Mouse (Mus musculus): ENCODE measurements around the gene Tex14. TPM values are rescaled to one million over a fixed set of nuclear protein-coding genes. Genes with fewer than 3 reads are reported as not detected.

Gene Tex14
- polyA plus RNA-seq, 1 experiment, result 0.55 TPM

DNA sequence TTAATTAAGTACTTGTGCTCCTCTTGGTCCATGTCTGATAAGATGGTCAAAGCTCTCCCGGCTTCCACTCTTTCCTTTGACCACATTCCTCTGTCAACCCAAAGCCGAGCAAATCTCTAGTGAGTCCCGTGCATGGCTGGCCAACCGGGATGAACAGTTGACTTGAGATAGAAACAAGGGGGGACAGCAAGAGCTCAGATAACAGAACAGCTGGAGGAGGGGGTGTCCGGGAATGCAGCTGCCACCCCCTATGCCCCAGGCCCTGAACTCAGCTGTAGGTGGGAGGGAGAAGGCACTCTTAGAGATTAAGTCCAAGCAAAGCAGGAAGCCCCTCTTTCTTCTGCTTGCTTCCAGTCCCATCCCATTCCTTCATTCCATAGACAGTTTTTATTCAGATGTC lies 165.9 kb downstream of the Tex14 start:
- H3K27me3 ChIP-seq (ENCODE audit: control insufficient read depth, insufficient read depth, low read length), result no peaks in the 10 kb centered on the region
- 91% methylated on average over 5 of the region's 5 CpGs for WGBS

DNA sequence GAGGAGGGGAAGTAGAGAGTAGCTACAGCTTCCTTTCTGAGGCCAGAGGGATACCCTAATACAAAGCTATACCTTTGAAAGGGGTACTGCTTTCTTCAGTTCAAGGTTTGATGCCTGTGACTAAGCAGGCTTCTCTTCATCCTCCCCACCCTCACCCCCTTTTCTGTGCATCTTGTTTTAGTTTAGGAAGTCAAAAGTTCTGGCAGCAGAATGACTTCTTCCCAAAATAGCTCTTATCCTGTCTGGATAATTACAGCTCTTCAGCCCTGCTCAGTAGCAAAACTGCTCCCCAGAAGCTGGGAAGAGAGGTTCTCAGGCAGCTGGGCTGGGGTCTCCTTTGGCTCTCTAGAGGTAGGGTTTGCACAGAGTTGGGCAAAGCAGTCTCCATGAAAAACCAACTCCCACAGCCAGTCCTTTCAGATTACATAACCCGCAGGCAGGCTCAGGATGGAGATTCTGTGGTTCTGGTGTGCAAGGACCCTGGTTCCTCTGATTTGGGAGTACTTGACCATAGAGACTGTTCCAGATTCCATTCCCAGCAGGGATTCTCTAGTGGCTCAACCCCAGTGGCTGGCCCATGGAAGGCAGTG lies 166.6 kb downstream of the Tex14 start:
- Histone ChIP-seq H3K4me3 (ENCODE audit: control insufficient read depth, insufficient read depth, low read length) (no peak overlapping the region), H3K4me1 (replicated peaks; ENCODE audit: control insufficient read depth, insufficient read depth, low read length) (no peaks in the 10 kb centered on the region), H3K27ac (ENCODE audit: control insufficient read depth, insufficient read depth, low read length) (no peak overlapping the region), H3K27me3 (ENCODE audit: control insufficient read depth, insufficient read depth, low read length) (no peaks in the 10 kb centered on the region), H3K36me3 (ENCODE audit: control insufficient read depth, insufficient read depth, low read length) (no peaks in the 10 kb centered on the region)
- TF ChIP-seq POLR2A (IDR thresholded peaks at IDR 0.05; ENCODE audit: control insufficient read depth, extremely low read depth, insufficient read depth, low read length, poor library complexity) (no peak), CTCF (IDR thresholded peaks at IDR 0.05; ENCODE audit: borderline replicate concordance, control insufficient read depth, extremely low read depth, insufficient read depth, low read length, poor library complexity) (no peak)
- WGBS, result 93% methylated on average over 1 of the region's 1 CpGs
- no peak for DNase-seq

More for the DNA sequence above, 165.9 kb downstream of the Tex14 start:
- H3K4me3 ChIP-seq (ENCODE audit: control insufficient read depth, insufficient read depth, low read length), result no peak overlapping the region
- H3K36me3 ChIP-seq (ENCODE audit: control insufficient read depth, insufficient read depth, low read length), result no peaks in the 10 kb centered on the region
- no peaks in the 10 kb centered on the region for H3K4me1 ChIP-seq (replicated peaks; ENCODE audit: control insufficient read depth, insufficient read depth, low read length)
- TF ChIP-seq CTCF (IDR thresholded peaks at IDR 0.05; ENCODE audit: borderline replicate concordance, control insufficient read depth, extremely low read depth, insufficient read depth, low read length, poor library complexity), result no peak
- no peak for TF ChIP-seq POLR2A (IDR thresholded peaks at IDR 0.05; ENCODE audit: control insufficient read depth, extremely low read depth, insufficient read depth, low read length, poor library complexity)
- DNase-seq, result no peak
- no peak overlapping the region for H3K27ac ChIP-seq (ENCODE audit: control insufficient read depth, insufficient read depth, low read length)

DNA sequence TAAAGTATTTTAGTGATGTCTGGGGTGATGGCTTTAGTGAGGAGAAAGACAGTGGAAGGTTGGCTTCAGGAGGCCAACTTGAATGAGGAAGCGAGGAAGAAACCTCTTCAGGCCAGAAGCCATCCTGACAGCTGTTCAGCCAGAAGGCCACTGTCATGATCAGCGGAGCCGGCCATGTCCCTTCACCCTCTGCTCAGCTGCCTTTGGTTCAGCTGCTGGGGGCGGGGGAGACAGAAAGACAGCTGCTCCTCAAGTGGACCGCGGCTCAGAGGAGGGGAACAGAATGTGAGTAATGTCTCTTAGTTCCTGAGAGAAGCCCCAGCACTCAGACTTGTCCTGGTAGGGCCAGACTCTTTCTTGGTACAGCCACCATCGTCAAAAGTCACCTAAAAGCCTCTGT lies 168.9 kb downstream of the Tex14 start:
- Histone ChIP-seq H3K36me3 (ENCODE audit: control insufficient read depth, insufficient read depth, low read length) (no peaks in the 10 kb centered on the region), H3K27me3 (ENCODE audit: control insufficient read depth, insufficient read depth, low read length) (no peaks in the 10 kb centered on the region), H3K27ac (ENCODE audit: control insufficient read depth, insufficient read depth, low read length) (no peak overlapping the region), H3K4me1 (replicated peaks; ENCODE audit: control insufficient read depth, insufficient read depth, low read length) (peaks cover 6% of the 10 kb centered on the region), H3K4me3 (ENCODE audit: control insufficient read depth, insufficient read depth, low read length) (no peak overlapping the region)
- DNase-seq, result no peak
- 81% methylated on average over 7 of the region's 7 CpGs for WGBS
- TF ChIP-seq CTCF (IDR thresholded peaks at IDR 0.05; ENCODE audit: borderline replicate concordance, control insufficient read depth, extremely low read depth, insufficient read depth, low read length, poor library complexity) (no peak), POLR2A (IDR thresholded peaks at IDR 0.05; ENCODE audit: control insufficient read depth, extremely low read depth, insufficient read depth, low read length, poor library complexity) (no peak)

GRCm38 (mm10) chr11:87574520-87575180 lies 169.8 kb downstream of the Tex14 start:
- Histone ChIP-seq H3K36me3 (ENCODE audit: control insufficient read depth, insufficient read depth, low read length) (no peaks in the 10 kb centered on the region), H3K27me3 (ENCODE audit: control insufficient read depth, insufficient read depth, low read length) (no peaks in the 10 kb centered on the region), H3K4me1 (replicated peaks; ENCODE audit: control insufficient read depth, insufficient read depth, low read length) (peaks cover 12% of the 10 kb centered on the region), H3K27ac (ENCODE audit: control insufficient read depth, insufficient read depth, low read length) (no peak overlapping the region), H3K4me3 (ENCODE audit: control insufficient read depth, insufficient read depth, low read length) (no peak overlapping the region)
- DNase-seq, result no peak
- TF ChIP-seq CTCF (IDR thresholded peaks at IDR 0.05; ENCODE audit: borderline replicate concordance, control insufficient read depth, extremely low read depth, insufficient read depth, low read length, poor library complexity), result no peak
- no peak for TF ChIP-seq POLR2A (IDR thresholded peaks at IDR 0.05; ENCODE audit: control insufficient read depth, extremely low read depth, insufficient read depth, low read length, poor library complexity)
- 84% methylated on average over 21 of the region's 21 CpGs for WGBS

DNA sequence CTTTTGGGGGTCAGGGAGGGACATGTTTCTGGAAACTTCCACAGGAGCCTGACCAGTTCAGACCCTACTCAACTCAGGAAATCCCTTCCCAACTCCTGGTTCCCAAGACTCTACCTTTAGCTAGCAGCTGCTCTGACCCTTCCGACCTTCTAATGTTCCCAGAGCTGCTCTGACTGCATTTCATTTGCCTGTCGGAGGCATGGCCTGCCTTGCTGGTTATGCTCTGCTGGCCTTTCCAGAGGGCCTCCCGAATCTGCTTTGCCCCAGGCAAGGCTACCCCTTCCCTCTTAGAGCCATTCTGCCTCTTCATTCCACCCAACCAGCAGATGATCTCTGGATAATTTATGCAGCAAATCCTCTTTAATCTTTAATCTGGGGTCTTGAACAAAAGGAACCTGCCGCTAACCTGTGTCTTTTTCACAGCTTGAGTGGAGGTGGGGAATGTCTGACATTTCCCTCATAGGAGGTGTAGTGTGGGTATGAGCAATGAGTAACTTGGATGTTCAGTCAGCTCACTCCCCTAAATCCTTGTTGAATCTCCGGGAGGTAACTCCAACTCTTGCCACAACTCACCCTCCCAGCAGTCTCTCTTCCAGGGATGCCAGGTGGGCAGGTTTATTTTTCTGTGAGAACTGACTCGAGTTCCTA lies 172.9 kb downstream of the Tex14 start:
- Histone ChIP-seq H3K4me1 (replicated peaks; ENCODE audit: control insufficient read depth, insufficient read depth, low read length) (peaks cover 12% of the 10 kb centered on the region), H3K36me3 (ENCODE audit: control insufficient read depth, insufficient read depth, low read length) (no peaks in the 10 kb centered on the region), H3K27ac (ENCODE audit: control insufficient read depth, insufficient read depth, low read length) (no peak overlapping the region), H3K4me3 (ENCODE audit: control insufficient read depth, insufficient read depth, low read length) (no peak overlapping the region), H3K27me3 (ENCODE audit: control insufficient read depth, insufficient read depth, low read length) (no peaks in the 10 kb centered on the region)
- WGBS, result 74% methylated on average over 6 of the region's 6 CpGs
- TF ChIP-seq CTCF (IDR thresholded peaks at IDR 0.05; ENCODE audit: borderline replicate concordance, control insufficient read depth, extremely low read depth, insufficient read depth, low read length, poor library complexity) (no peak), POLR2A (IDR thresholded peaks at IDR 0.05; ENCODE audit: control insufficient read depth, extremely low read depth, insufficient read depth, low read length, poor library complexity) (no peak)
- DNase-seq, result no peak

DNA sequence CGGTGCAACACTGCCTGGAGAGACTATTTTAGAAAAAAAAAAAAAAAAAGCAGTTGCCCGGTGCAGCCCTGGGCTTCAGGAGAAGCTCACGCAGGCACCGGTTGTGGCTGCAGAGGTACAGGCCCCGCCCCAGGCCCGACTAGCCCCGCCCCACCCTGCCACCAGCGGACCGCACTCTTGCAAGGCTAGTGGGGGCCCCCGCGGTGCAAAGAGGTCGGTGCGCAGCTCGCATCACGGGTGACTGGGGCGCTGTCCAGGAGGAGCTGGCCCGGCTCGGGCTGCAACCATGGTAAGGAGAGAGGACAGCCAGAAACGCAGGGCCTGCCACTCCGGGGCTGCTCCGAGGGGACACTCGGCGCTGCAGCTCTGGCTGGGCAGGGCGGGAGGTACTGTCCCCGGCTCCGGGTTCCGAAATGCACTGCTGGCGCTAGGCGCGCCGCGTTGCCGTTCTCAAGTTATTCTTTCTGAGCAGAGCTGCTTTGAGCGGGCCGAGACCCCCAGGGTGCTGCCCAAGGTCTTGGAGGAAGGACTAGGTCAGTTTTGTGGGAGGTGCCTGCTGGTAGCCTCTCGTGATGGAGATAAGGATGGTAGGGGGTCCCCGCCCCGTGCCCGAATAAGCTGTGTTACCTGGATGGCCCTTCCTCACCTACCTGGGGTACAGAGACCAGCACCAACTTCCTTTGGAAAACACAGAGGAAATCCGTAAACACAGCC lies 173.5 kb downstream of the Tex14 start:
- Histone ChIP-seq H3K27me3 (ENCODE audit: control insufficient read depth, insufficient read depth, low read length) (no peaks in the 10 kb centered on the region), H3K36me3 (ENCODE audit: control insufficient read depth, insufficient read depth, low read length) (no peaks in the 10 kb centered on the region), H3K27ac (ENCODE audit: control insufficient read depth, insufficient read depth, low read length) (no peak overlapping the region), H3K4me1 (replicated peaks; ENCODE audit: control insufficient read depth, insufficient read depth, low read length) (peaks cover 12% of the 10 kb centered on the region), H3K4me3 (ENCODE audit: control insufficient read depth, insufficient read depth, low read length) (peak overlapping the region; percentile 69)
- TF ChIP-seq CTCF (IDR thresholded peaks at IDR 0.05; ENCODE audit: borderline replicate concordance, control insufficient read depth, extremely low read depth, insufficient read depth, low read length, poor library complexity) (0 out of 2 replicates have a peak, but pooled peaks have one; percentile 29), POLR2A (IDR thresholded peaks at IDR 0.05; ENCODE audit: control insufficient read depth, extremely low read depth, insufficient read depth, low read length, poor library complexity) (no peak)
- WGBS, result 1% methylated on average over 40 of the region's 40 CpGs
- DNase-seq, result peak; percentile 66

Measured in thymus, adult 2 months (tissue).